Mouse (Mus musculus) telencephalon, adult 2 months (tissue): ENCODE data around the gene Ptafr.
"Not testable (repeated sequence)": the region's sequence is repeated elsewhere in the genome, so short reads cannot be mapped to it uniquely, and the experiment has no call there.

Experiments used
- DNase-seq: peaks from one replicate; pipeline ENCODE4 v3.0.0-alpha.2; 2011; ENCODE audit warnings: low read depth, low spot score

Gene Ptafr

DNA sequence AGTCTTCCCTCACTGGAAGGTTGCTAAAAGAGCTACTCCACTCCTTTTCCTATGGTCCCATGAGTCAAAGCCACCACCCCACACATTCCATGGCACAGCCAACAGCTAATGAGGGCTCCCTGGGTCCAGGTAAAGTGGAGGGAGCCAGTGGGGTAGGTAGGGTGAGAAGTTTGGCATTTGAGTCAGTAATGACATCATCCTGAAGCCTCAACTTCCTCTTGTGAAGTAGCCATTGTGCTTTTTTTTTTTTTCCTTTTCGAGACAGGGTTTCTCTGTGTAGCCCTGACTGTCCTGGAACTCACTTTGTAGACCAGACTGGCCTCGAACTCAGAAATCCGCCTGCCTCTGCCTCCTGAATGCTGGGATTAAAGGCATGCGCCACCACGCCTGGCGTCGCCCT lies 8.3 kb upstream of the Ptafr start:
- DNase-seq = not testable (repeated sequence)

DNA sequence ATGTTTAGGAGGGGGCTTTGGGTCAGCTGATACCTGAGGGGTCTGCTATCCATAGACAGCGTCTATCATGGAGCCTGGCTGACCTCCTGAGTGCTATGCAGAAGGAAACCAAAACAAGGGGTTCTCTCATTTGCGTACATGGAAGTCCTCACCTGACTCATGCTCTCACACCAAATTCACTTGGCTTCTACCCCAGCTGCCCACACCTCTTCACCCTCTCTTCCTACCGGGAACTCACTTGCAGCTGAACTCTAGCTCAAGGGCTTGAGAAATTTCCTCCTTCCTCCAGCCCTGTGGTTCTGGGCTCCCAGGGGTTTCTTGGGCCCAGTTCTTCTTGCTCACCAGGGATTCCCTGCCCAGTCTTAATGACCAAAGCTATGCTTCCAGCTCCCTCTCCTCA lies 606 bp upstream of the Ptafr start:
- DNase-seq = no peak

DNA sequence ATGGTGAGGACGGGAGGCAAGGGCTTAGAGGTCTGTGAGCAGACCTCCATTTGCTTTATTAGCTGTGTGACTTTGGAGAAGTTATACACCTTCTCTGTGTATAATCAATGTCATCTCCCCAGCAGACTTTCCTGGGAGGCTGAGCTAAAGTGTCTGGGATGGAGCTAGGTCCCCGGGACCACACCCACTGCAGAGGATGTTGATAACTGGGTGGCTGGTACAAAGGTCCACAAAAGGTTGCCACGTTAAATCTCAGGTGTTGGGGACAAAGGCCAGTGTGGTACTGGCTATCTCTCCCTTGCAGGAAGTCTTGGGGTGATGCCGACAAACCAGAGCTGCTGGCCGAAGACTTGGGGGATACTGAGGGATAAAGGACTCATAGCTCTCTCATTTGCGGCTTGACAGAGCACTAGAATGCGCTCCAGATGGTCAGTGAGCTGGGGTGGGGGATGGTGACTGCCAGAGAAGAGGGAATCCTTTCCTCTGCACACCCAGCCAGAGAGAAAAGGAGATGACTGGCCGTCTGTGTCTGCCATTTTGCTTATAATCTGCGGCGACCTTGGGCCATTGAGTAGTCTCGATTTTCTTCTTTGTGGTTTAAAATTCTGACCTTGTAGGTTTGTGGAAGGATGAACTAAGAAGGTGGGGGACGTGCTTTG lies 1.4 kb downstream of the Ptafr start:
- no peak for DNase-seq

GRCm38 (mm10) chr4:132567361-132567779 lies 3.5 kb downstream of the Ptafr start:
- no peak for DNase-seq

DNA sequence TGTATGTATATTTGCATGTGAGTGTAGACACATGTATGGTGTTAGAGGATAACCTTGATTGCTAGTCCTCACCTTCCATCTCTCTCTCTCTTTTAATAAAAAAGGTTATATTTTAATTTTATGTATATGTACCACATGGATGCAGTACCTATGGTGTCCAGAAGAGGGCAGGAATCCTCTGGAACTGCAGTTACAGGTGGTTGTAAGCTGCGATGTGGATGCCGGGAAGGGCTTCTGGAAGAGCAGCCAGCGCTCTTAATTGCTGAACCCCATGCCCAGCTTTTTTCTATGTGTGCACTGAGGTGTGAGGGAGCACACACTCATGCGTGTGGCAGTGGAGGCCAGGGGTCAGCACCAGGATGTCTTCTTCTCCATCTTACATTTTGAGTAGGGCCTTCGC lies 5.2 kb downstream of the Ptafr start:
- DNase-seq = no peak

GRCm38 (mm10) chr4:132571190-132571589 lies 7.3 kb downstream of the Ptafr start:
- no peak for DNase-seq

- no peak for DNase-seq
Observed at GRCm38 (mm10) chr4:132573327-132573726, 9.5 kb downstream of the Ptafr start.

- no peak for DNase-seq
Observed at GRCm38 (mm10) chr4:132574809-132575347, 11.0 kb downstream of the Ptafr start.

DNA sequence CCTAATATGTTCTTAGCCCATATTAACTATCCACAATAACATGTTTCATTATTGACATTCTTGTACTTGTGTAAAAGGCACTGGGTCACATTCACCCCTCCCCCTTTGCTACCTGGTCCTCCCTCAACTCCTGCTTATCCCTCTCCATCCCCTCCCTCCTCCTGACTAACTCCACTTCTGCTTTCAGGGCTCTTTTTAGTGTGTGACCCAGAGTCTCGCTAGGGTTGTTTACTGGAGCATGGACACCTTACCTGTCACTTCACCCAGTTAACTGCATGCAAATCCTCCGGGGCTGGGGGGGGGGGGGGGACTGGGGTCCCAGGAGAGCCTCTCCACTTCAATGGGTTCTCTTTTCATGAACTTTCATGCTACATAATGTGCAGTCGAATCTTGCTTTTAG lies 19.9 kb downstream of the Ptafr start:
- no peak for DNase-seq

DNA sequence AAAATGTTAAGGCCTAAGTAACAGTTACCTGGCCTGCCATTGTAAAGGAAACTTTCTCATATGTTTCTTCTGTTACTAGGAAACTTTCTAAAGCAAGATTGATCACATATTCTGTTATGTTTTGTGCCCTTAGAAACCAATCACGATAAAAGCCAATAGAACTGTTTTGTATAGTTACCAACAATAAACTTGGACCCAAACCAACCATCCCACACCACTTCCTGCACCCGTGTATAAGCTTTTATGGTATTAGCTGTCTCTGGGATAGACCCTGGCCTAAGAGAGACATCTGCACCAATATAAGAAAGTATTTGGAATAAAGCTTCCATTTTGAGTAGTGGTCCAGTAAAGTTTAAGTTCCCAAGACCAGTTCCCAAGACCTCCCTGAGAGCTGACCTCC lies 21.1 kb downstream of the Ptafr start:
- DNase-seq = no peak

DNA sequence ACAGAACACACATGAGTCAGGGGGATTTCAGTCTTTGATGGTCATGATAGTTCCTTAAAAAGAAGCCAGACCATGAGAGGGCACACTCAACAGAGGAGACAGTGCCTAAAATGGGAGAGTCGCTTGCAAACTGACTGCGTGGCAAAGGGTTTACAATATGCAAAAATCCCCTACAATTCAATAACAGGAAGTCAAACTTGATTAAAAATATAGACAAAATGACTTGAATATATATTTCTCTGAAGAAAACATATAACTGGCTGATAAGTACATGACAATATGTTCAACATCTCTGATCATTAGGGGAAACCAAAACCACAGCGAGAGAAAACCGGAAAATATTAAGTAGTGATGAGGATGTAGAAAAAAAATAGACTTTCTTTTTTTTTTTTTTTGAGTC lies 22.4 kb downstream of the Ptafr start:
- DNase-seq = no peak

DNA sequence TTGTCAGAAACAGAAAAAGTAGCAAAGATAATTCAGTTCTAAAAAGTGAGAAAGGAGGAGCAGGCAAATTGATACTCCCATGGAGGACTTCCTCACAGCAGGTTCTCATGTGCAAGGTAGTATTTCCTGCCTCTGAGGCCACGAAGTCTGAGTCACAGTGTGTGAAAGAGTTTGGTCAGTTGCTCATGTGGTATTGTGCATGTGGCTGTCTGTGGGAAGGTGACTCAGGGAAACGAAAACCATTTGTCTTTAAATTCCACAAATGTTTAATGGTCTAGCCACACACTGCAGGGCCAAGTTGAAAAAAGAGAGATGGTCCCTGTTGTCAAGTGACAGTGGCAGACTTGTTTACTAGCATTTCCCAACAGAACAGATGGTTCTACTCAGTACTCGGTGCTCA lies 24.6 kb downstream of the Ptafr start:
- DNase-seq = no peak

GRCm38 (mm10) chr4:132590642-132591041 lies 26.8 kb downstream of the Ptafr start:
- DNase-seq = no peak

GRCm38 (mm10) chr4:132592958-132593357 lies 29.1 kb downstream of the Ptafr start:
- DNase-seq = peak; percentile 29

DNA sequence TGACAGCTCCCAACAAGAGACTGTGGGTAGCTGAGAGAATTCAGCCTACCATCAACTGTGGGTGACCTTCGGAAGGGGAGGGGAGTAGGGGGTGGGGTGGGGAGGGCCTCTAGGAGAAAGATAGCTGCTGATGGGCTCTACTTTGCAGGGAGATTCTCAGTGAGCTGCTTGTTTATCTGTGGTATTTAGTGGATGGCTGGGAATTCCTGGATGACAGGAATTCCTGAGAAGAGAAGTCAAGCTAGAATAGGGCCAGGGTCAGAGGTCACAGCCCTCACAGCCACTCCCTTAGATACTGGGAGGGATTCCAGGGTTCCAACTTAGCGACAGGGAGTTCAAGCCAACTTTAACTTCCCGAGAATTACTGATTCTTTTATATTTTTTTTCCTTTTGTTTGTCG lies 30.3 kb downstream of the Ptafr start:
- DNase-seq = no peak

DNA sequence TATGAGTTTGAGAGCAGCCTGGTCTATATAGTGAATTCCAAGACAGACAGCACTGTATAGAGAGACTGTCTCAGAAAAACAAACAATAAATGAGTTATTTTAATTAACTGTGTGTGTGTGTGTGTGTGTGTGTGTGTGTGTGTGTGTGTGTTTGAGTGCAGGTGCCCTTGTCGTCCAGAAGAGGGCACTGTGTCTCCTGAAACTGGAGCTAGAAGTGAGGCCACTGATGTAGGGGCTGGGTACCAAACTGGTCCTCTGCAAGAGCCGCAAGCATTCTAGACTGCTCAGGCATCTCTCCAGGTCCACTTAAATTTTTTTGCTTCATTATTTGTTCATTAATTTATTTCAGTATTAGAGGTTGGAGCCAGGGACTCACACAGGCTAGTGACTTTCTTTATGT lies 35.0 kb downstream of the Ptafr start:
- no peak for DNase-seq

- DNase-seq = no peak
Observed at GRCm38 (mm10) chr4:132599764-132600163, 35.9 kb downstream of the Ptafr start.

DNA sequence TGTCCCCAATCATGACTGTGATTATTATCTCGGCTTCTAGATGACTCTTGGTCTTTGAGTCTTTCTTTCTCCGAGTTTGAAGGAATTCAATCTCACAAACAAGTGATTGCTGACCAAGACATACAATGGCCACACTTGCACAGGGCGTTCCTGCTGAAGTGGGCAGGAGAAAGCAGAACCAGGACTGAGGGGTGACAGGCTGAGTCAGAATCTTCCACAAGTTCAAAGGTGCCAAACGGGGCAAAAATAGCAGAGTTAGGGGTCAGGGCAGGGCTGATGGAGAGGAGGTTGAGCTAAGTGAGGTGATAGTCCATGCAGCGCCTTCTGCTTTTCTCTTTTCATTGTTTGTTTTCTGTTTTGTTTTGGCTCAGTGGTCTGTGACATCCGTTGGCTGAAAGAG lies 36.6 kb downstream of the Ptafr start:
- DNase-seq = no peak

DNA sequence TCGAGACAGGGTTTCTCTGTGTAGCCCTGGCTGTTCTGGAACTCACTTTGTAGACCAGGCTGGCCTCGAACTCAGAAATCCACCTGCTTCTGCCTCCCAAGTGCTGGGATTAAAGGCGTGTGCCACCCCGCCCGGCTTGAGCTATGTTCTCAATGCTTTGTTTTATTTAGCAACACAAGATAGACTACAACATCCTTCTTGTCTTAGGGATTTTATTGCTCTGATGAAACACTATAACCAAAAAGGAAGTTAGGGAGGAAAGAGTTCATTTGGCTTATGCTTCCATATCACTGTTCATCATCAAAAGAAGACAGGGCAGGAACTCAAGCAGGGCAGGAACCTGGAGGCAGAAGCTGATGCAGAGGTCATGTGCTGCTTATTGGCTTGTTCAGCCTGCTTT lies 37.4 kb downstream of the Ptafr start:
- DNase-seq = not testable (repeated sequence)

- DNase-seq = no peak
Observed at GRCm38 (mm10) chr4:132603468-132603867, 39.6 kb downstream of the Ptafr start.

DNA sequence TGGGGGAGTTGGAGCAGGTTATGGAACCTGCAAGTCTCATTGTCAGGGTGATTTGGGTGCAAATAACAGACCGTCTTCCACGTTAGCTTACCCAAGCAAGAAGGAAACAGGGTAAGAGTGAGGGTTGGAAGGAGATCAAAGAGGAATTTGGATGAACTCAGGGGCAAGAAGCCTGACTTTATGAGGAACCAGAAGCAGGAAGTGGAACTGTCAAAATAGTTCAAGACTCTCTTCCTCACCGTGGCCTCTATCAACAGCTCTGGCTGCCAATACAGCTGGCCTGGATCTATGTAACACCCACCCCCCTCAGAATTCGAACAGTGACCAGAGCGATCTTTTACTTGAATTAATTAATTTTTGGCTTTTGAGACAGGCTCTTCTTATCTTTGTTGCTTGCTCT lies 41.9 kb downstream of the Ptafr start:
- no peak for DNase-seq

DNA sequence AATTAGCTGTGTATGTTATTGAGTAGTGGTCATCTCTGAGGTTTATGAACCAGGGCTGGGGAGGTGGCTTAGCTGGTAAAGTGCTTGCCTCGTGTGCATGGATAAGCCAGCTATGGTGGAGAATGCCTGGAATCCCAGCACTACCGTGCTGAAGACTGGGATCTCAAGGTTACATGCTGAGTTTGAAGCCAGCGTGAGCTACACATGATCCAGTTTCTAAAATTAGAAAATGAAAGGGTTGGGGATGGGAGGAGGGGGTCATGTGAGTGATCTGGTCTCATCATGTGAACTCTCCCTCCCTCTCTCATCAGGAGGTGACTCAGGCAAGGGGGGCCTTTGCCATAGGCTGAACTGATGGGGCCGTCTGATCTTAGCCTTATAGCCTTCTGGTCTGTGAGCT lies 44.3 kb downstream of the Ptafr start:
- no peak for DNase-seq

DNA sequence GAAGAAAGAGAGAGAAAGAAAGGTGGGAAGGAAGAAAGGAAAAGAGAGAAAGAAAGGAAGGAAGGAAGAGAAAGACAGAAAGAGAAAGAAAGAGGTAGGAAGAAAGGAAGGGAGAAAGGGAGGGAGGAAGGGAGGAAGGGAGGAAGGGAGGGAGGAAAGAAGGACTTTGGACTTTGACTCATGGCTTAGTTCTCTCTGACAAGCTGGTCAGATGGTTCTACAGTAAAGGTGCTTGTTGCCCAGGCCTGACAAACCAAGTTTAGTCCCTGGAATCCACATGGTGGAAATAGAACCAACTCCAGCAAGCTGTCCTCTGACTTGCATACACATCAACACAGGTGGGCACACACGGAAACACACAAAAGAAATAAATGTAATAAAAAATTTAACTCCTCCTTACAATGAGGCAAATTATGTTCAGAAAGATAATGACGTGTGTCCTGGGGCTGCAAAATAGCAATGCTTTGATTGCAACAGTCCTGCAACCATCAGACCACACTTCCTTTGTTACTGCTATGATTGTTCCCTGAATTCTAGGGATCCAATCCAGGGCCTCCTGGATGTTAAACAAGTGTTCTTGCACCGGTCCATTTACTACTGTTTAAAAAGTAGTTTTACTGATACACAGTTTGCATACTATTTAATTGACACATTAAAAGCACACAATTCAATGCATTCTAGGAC lies 46.6 kb downstream of the Ptafr start:
- no peak for DNase-seq
